Mouse (Mus musculus): ENCODE results near the gene Pcnx4. TPM values are rescaled to one million over a fixed set of nuclear protein-coding genes. Genes with fewer than 3 reads are reported as not detected.

Gene Pcnx4
- polyA plus RNA-seq, 1 experiment from 2014 or later: 19.0 TPM

DNA sequence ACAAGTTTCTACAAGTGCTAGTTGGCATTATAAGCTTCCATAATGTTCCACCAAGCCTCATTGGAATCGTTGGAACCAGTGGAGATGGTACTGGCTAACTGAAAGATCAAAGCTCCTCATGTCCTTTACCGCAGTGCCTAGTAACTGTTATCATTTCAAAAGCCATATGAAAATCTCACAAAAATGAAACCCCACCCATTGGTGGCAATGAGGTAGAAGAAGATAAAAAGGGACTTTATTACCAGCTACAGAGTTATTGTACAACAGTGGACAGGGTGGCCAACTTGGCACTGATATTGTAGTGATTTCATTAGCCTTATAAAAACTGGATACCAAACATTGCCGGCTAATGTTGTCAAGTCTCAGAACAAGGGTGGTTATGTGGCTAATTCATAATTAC, 75.9 kb downstream of the Pcnx4 start:
- Histone ChIP-seq H3K36me3 (no peaks in the 10 kb centered on the region), H3K27me3 (no peaks in the 10 kb centered on the region), H3K9ac (replicated peaks) (no peak overlapping the region), H3K9me3 (no peaks in the 10 kb centered on the region), H3K27ac (no peak overlapping the region), H3K4me1 (replicated peaks) (no peaks in the 10 kb centered on the region), H3K4me3 (replicated peaks) (no peak overlapping the region), H3K4me2 (replicated peaks) (no peak overlapping the region)
- WGBS: 91% methylated on average over 3 of the region's 3 CpGs
- no peak for ATAC-seq

DNA sequence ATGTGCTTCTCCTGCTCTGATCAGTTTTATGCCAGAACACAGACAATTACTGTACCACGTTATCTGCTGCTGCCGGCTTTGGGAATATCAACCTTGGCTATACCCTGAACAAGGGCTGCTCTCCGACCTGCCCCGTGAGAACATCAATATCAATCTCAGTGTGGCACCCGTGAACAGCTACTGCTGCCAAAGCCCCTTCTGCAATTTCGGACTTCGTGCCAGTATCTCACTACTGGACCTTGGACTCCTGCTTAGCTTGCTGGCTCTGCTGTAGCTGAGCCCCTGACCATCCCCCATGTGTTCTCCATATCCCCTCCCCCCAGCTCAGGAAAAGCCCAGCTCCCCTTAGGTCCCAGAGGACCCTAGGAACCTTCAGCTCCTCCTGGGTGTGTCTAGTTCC, 84.7 kb downstream of the Pcnx4 start:
- no peaks in the 10 kb centered on the region for H3K9me3 ChIP-seq
- no peaks in the 10 kb centered on the region for H3K36me3 ChIP-seq
- H3K4me2 ChIP-seq (replicated peaks): no peak overlapping the region
- no peak overlapping the region for H3K9ac ChIP-seq (replicated peaks)
- no peak overlapping the region for H3K4me3 ChIP-seq (replicated peaks)
- WGBS: 92% methylated on average over 7 of the region's 7 CpGs
- no peak overlapping the region for H3K27ac ChIP-seq
- H3K4me1 ChIP-seq (replicated peaks): no peaks in the 10 kb centered on the region
- ATAC-seq: no peak
- H3K27me3 ChIP-seq: no peaks in the 10 kb centered on the region

DNA sequence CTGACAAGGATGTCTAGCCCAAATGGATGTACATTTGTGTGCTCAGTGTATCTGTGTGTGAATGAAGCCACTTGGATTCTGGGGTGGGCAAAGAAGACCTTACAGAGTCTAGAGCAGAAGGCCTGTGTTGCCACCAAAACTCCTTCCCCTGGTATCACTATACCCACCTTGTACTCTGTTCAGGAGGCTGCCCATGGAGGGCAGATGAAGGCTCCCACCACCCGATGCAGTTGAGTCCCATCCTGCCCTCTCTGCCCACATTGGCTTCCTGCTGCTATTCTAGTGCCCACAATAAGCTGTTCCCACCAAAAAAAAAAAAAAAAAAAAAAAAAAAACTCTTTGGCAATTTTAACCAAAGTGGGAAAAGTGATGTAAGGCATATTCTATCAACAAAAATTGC, 85.3 kb downstream of the Pcnx4 start:
- H3K4me3 ChIP-seq (replicated peaks): no peak overlapping the region
- H3K27me3 ChIP-seq: no peaks in the 10 kb centered on the region
- no peaks in the 10 kb centered on the region for H3K36me3 ChIP-seq
- no peak overlapping the region for H3K27ac ChIP-seq
- ATAC-seq: no peak
- H3K4me1 ChIP-seq (replicated peaks): no peaks in the 10 kb centered on the region
- no peak overlapping the region for H3K9ac ChIP-seq (replicated peaks)
- WGBS: 83% methylated on average over 1 of the region's 1 CpGs
- H3K9me3 ChIP-seq: no peaks in the 10 kb centered on the region
- H3K4me2 ChIP-seq (replicated peaks): no peak overlapping the region

DNA sequence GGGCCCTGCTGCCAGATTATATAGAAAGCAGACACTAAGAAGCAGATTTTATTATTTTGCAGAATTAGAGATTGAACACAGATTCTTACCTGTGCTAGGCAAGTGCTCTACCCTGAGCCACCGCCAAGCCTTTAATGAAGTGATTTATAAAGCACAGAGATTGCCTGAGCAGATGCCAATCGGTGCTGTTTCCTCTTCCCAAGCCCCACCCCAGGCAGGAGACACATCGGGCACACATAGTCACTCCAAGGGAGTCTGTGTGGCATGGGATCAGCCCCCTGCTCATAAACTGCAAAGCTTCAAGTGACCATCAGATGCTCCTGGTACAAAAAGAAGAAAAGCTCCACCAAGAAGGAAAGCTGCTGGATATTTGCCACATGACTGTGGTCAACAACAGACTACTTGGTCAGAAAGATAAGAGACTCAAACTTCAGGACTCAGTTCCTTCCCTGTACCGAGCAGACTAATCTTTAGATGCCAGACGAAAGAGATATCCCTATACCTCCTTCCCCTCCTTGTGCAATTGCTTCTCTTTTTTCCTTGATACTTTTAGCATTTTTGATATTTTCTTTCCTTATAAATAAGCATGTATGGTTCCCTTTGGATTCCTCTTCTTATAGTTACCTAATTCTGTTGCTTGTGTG, 86.8 kb downstream of the Pcnx4 start:
- no peak for ATAC-seq
- Histone ChIP-seq H3K4me2 (replicated peaks) (no peak overlapping the region), H3K9ac (replicated peaks) (no peak overlapping the region), H3K27me3 (no peaks in the 10 kb centered on the region), H3K27ac (no peak overlapping the region), H3K4me3 (replicated peaks) (no peak overlapping the region), H3K9me3 (no peaks in the 10 kb centered on the region), H3K4me1 (replicated peaks) (no peaks in the 10 kb centered on the region), H3K36me3 (no peaks in the 10 kb centered on the region)
- WGBS: 88% methylated on average over 5 of the region's 5 CpGs

DNA sequence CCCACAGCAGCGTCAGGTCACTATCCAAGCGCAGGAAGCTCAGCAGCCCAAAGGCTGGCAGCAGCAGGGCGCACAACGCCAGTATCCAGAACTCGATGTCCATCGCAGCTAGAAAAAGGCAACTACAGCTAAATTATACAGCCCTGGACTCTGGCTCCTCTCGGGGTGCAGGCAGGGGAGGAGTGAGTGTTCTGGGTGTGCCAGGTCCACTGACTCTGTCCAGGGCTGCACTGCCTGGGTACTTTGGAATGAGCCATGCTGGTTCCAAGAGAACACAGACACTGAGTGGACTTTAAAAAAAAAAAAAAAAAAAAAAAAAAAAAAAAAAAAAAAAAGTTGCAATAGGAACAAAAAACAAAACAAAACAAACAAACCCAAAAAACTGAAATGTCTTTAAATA, 92.6 kb downstream of the Pcnx4 start:
- Histone ChIP-seq H3K4me1 (replicated peaks) (no peaks in the 10 kb centered on the region), H3K27ac (no peak overlapping the region), H3K4me3 (replicated peaks) (no peak overlapping the region), H3K9me3 (no peaks in the 10 kb centered on the region), H3K4me2 (replicated peaks) (no peak overlapping the region), H3K36me3 (no peaks in the 10 kb centered on the region), H3K27me3 (no peaks in the 10 kb centered on the region), H3K9ac (replicated peaks) (no peak overlapping the region)
- ATAC-seq: no peak
- 92% methylated on average over 7 of the region's 7 CpGs for WGBS

Other genes with a start within 250 kb of the Pcnx4 start
- gene Rtn1, start 127.3 kb upstream of the Pcnx4 start, polyA plus RNA-seq (2015; fragmentation: Nextera tagmentation; extraction: Ambion mirVana): 1,917 and 2,038 TPM in 2 replicates
- gene Lrrc9, start 94.5 kb upstream of the Pcnx4 start, polyA plus RNA-seq (2015; fragmentation: Nextera tagmentation; extraction: Ambion mirVana): 3.2 and 4.2 TPM in 2 replicates
- not detected in 2 replicates for gene Gm4756, start 113.3 kb downstream of the Pcnx4 start, polyA plus RNA-seq (2015; fragmentation: Nextera tagmentation; extraction: Ambion mirVana)
- gene Dhrs7, start 128.5 kb downstream of the Pcnx4 start, polyA plus RNA-seq (2015; fragmentation: Nextera tagmentation; extraction: Ambion mirVana): 9.0 and 11.7 TPM in 2 replicates
- 47.3 and 57.7 TPM in 2 replicates for gene Ppm1a, start 221.1 kb downstream of the Pcnx4 start, polyA plus RNA-seq (2015; fragmentation: Nextera tagmentation; extraction: Ambion mirVana)